Mouse (Mus musculus) heart, postnatal 14 days (tissue): ENCODE data around the gene Uvssa. TPM values are rescaled to one million over a fixed set of nuclear protein-coding genes. Genes with fewer than 3 reads are reported as not detected.
"Not testable (repeated sequence)": the region's sequence is repeated elsewhere in the genome, so short reads cannot be mapped to it uniquely, and the experiment has no call there.

Source experiments
- DNase-seq, 2 experiments: peaks; one replicate each; pipeline ENCODE4 v3.0.0; 2021 to 2022
- intact Hi-C: fragments of 180-260 bp; cut with DNase I; formaldehyde crosslinking; loops from one replicate; pipeline ENCODE4 v1.15.1; 2025
- long read RNA-seq, 2 experiments: library from polyadenylated mRNA; stranded (forward); transcript quantifications; one replicate each; pipeline ENCODE4 v2.0.0; 2021
- total RNA-seq, 2 experiments: library from RNA; stranded (reverse); gene quantifications; 2 replicates each; pipeline ENCODE4 v1.2.3; 2021

The Uvssa gene
- total RNA-seq: 1 to 10 TPM; 4.4 to 6.2 TPM
- long read RNA-seq, experiment 1, partial matches to known transcripts: 0 of 1 reads
- long read RNA-seq, experiment 1, other reads (novel, unspliced or antisense): 1 of 1 reads
- long read RNA-seq, experiment 2, partial matches to known transcripts: 1 of 1 reads
- long read RNA-seq, experiment 2, other reads (novel, unspliced or antisense): 0 of 1 reads

- DNase-seq: peak; percentile 99 to 100
- intact Hi-C loops: loop anchor here (1.0 to 5.0 kb wide), 2 partner anchors 103 to 176 kb away; no protein-coding TSS in a partner anchor
Measured at GRCm38 (mm10) chr5:33378302-33378854, at the start of gene Uvssa. Gene Uvssa, plus strand, starts transcription at chr5:33378549.

- no peak for DNase-seq
- intact Hi-C loops: loop anchor here (2.0 kb wide), 2 partner anchors 38 to 60 kb away; partner anchors contain the start of gene Ctbp1
Measured at GRCm38 (mm10) chr5:33334381-33335272, 43.7 kb upstream of the Uvssa start.

DNA sequence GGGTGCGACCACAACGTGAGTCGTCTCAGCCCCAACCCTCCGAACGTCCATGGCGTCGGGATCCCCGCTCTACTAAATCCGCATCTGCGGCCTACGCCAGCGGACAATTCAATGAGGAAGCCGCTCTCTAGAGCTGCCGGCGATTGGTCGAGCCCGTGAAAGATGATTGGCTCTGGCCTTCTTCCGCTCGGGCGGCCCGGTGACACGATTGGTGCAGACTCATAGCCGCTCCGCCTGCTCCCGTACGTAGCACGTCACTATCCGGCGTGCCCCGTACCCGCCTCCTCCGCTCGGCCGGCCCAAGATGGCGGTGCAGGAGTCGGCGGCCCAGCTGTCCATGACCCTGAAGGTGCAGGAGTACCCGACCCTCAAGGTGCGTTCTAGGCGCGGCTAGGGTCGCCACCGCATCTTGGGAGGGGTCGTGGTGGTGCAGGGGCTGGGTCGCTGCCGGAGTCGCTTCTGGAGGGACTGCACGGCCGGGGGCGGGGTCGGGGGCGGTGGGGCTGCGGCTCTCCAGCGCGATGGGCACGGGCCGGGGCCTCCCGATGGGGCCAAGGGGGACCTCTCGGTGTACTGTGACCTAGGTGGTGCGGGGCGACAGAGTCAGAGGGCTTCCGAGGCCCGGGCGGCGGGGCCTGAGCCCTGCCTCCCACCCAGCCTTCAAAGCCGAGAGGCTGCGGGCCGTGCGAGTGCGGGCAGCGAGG, 42.9 kb upstream of the Uvssa start, which contains the start of gene Maea:
TSS of gene Maea (plus strand) at position 237 of the 704 bp plus-strand sequence.
- intact Hi-C loops: loop anchor here (2.0 kb wide), 2 partner anchors 37 to 61 kb away; partner anchors contain the start of gene Ctbp1
- peak; percentile 94 to 95 for DNase-seq

DNA sequence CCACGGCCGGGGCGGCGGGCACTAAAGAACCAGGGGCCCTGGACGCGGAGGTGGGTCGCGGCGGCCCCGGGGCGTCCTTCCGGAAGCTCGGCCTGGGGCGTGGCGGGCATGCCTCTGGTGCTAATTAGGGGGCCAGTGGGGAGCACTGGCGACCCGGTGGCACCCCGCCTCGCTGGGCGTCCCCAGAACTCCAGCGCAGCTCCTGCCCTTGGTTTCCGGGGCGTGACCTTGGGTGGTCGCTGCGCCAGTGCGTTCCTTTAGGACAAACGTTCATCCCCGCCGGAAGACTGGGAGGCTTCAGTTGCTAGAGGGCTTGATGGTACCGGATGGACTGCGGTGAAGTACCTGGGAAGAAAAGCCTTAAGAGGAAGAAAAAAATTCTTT, 42.4 kb upstream of the Uvssa start:
- DNase-seq: peak; percentile 43 to 49
- intact Hi-C loops: loop anchor here (2.0 kb wide), 2 partner anchors 37 to 61 kb away; partner anchors contain the start of gene Ctbp1

DNA sequence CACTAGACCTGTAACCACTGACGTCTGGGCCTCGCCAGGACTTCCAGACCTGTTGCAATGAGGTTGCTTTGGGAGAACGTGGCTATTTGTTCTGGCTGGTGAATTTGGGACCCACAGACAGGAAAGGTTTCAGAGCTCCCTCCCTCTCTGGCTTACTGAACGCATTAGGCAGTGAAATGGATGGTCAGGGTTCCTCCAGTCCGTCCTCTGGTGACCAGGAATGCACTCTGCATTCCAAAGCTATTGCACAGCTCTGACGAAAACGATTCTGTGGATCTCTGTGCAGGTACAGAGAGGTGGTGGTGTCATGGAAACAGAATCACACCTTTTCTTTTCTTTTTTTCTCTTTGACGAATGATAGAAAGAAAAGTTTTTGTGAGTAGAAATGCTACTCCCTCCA, 41.1 kb upstream of the Uvssa start:
- intact Hi-C loops: no loop called here
- no peak for DNase-seq

DNA sequence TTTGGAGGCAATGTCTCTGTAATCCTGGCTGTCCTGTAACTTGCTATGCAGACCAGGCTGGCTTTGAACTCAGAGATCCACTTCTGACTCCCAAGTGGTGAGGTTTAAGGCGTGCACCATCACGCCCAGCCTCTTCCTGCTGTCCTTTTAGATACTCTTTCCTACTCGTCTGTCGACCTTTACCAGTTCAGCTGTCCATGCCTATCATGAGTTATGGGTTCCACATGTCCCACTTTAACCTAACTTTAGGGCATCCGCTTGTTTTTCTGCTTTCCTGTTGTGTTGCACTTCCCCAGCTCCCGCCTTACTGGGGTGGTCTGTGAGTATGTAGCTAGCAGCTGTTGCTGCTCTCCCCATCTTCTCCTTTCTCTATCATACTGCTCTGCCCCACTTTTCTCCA, 37.2 kb upstream of the Uvssa start:
- no peak for DNase-seq
- intact Hi-C loops: no loop called here

- DNase-seq, intact Hi-C loops: not testable (repeated sequence)
Measured at GRCm38 (mm10) chr5:33342248-33342647, 36.1 kb upstream of the Uvssa start.

DNA sequence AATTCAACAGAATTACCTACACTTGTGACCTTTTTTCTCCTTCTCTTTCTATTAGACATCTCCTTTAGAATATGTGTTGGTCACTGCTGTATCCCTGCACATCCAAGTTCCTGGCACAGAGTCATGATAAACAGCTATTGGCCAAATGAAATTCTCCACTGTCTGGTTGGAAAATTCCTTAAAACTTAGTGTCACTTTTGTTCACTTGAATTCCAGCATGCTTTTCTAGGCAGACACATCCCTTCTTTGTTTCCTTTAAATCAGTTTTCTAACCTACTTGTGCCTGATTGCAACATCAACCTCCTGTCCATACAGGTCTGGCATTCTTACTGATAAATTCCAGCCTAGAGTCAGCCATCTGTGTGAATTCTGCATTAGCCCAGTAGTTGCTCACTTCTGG, 35.5 kb upstream of the Uvssa start:
- intact Hi-C loops: no loop called here
- DNase-seq: no peak

DNA sequence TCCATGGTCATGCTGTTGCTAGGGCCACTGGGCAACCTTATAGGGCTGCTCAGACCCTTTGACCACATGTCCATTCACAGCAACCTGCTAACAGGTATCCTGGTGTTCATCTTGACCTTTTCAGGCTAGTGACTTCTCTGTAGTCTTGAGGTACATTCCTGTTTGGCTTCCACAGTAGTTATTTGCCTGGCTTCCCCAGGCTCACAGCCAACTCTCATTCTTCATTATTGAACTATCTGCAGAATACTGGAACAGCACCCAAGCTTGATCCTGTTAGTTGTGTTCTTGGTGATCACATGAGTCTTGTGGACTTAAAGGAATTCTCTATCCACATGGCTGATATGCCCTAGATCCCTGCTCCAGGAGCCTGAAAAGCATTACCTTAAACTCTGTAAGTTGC, 34.8 kb upstream of the Uvssa start:
- intact Hi-C loops: no loop called here
- no peak for DNase-seq

GRCm38 (mm10) chr5:33344070-33344469, 34.3 kb upstream of the Uvssa start:
- intact Hi-C loops: no loop called here

GRCm38 (mm10) chr5:33347620-33348019, 30.7 kb upstream of the Uvssa start:
- no peak for DNase-seq
- intact Hi-C loops: no loop called here

More at GRCm38 (mm10) chr5:33344070-33344469, 34.3 kb upstream of the Uvssa start:
- no peak for DNase-seq

DNA sequence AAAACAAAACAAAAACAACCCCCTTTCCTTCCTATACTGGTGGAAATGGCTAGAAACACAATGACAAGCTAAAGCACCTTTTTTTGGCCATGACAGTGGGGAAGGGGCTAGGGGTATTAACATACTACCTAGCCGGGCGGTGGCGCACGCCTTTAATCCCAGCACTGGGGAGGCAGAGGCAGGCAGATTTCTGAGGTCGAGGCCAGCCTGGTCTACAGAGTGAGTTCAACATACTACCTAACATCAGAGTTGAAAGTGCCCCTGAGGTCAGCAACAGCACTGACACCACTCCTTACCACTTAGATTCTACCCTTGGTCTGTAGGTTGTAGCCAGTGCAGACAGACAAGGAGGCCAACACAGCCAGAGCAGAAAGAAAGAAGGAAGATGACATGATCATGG, 29.1 kb upstream of the Uvssa start:
- intact Hi-C loops: no loop called here

GRCm38 (mm10) chr5:33349706-33350105, 28.6 kb upstream of the Uvssa start:
- DNase-seq: no peak
- intact Hi-C loops: no loop called here

More for the DNA sequence above, 29.1 kb upstream of the Uvssa start:
- no peak for DNase-seq

DNA sequence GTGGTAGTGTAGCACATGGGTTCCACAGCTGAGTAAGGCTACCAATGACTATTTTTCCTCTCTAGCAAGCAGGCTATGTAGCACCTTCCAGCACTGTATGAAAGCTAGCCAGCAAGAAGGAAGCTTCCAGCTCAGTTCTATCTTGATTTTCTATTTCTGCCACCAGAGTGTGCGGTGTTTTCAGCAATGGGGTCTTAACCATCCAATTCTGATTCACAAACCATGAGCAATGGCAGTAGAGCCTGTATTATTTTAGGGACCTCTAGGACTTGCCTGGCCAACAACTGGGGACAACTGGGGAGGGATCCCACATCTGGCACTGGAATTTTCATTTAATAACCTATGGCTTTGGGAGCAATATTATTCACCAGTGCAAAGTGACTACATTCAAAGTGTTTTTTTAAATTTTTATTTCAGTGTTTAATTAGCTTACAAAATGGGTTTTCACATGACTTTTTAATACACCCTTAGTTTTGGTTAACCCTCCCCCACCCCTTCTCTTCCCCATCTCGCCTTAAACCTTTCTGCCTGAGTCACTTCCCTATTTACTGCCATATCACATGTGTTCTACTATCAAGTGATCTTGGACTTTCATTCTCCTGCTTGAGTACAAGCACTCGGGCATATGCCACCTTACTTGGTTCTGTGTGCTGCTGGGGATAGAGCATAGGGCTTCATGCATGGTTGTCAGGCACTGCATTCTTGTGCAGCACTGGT, 26.6 kb upstream of the Uvssa start:
- intact Hi-C loops: no loop called here
- DNase-seq: no peak

DNA sequence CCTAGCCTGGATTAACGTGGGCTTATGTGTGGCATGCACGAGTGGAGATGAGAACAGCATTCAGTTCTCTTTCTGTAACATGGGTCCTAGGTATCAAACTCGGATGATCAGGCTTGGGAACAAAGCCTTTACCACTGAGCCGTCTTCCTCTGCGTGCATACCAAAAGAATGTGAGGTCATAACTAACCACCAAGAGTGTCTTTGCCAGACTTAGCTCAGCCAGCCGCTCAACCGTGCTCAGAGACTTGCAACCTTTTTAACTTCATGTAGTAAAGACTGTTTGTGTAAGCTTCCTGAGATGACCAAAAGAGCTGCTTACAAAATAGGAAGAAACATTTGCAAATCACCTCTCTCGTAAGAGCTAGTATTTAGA, 26.1 kb upstream of the Uvssa start:
- intact Hi-C loops: no loop called here
- DNase-seq: no peak

- intact Hi-C loops: no loop called here
- no peak for DNase-seq
Measured at GRCm38 (mm10) chr5:33353011-33353410, 25.3 kb upstream of the Uvssa start.

- no peak for DNase-seq
- intact Hi-C loops: no loop called here
Measured at GRCm38 (mm10) chr5:33357494-33357893, 20.9 kb upstream of the Uvssa start.

DNA sequence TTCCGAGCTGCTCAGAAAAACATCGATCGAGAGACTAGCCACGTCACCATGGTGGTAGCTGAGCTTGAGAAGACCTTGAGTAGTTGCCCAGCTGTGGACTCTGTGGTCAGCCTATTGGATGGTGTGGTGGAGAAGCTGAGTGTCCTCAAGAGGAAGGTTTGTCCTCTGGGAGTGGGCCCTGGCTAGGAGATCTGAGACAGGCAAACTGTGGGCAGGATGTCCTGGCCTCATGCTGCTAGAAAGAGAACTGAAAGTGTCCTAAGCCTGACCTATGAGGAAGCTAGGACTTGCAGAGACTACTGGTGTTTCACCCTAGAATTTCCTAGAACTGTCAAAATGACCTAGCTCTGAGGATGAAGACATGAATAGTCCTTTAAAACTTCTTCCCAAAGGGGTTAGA, 19.9 kb upstream of the Uvssa start:
- DNase-seq: peak; percentile 15 to 26
- intact Hi-C loops: no loop called here

GRCm38 (mm10) chr5:33363263-33363662, 15.1 kb upstream of the Uvssa start:
- intact Hi-C loops: no loop called here
- DNase-seq: no peak

- no peak for DNase-seq
- intact Hi-C loops: no loop called here
Measured at GRCm38 (mm10) chr5:33368651-33369050, 9.7 kb upstream of the Uvssa start.
